ENCODE assay signal across 16 mouse cellular contexts in genomic region chr9:98535763-98536162, GRCm38 (mm10). TPM values are rescaled to one million over a fixed set of nuclear protein-coding genes. Genes with fewer than 3 reads are reported as not detected.
DNase-seq lines count a peak whose midpoint lies in the region; ATAC-seq and TF ChIP-seq lines count a peak whose summit lies in the region.
"Had no signal": no experiment of that assay in that cellular context is flagged by ENCODE, and none has a peak within 500 bp of the region (broad histone marks: within the 10 kb centered on the region; RNA-seq: fewer than 3 reads in every experiment).

No protein-coding gene starts in this region.

- ATAC-seq in hindbrain, postnatal 0 days, result no peak
- no peak for ATAC-seq in midbrain, postnatal 0 days (ENCODE audit: low FRiP score)
- no peak for ATAC-seq in midbrain, embryonic 13.5 days
- ATAC-seq in midbrain, embryonic 16.5 days, result no peak
- ATAC-seq: forebrain, embryonic 13.5 days had no signal

- H3K36me3 ChIP-seq in hindbrain, postnatal 0 days (ENCODE audit: insufficient read depth, low read length), result no peaks in the 10 kb centered on the region
- no peaks in the 10 kb centered on the region for H3K36me3 ChIP-seq in hindbrain, embryonic 10.5 days
- no peaks in the 10 kb centered on the region for H3K36me3 ChIP-seq in midbrain, postnatal 0 days (ENCODE audit: insufficient read depth, low read length)
- no peaks in the 10 kb centered on the region for H3K36me3 ChIP-seq in midbrain, embryonic 13.5 days
- peaks cover 0 to 2% of the 10 kb centered on the region in 2 experiments; a peak in 1 of 4 replicates for H3K36me3 ChIP-seq in MEL (ENCODE audit: control insufficient read depth in 1 of 2, insufficient read depth in 2 of 2, low read length in 2 of 2)
- H3K36me3 ChIP-seq in midbrain, embryonic 16.5 days (ENCODE audit: control insufficient read depth, insufficient read depth, low read length), result no peaks in the 10 kb centered on the region
- H3K36me3 ChIP-seq: embryonic facial prominence, embryonic 13.5 days; neural tube, embryonic 13.5 days; stomach, embryonic 15.5 days had no signal

- no peak for TF ChIP-seq EP300 in MEL (IDR thresholded peaks at IDR 0.05; ENCODE audit: low read depth in 1 of 2, low read length in 2 of 2)

- TF ChIP-seq RAD21 in MEL (IDR thresholded peaks at IDR 0.05; ENCODE audit: low read depth, low read length), result no peak; the same call in none of the 2 replicates

- DNase-seq in hindbrain, postnatal 0 days (ENCODE audit: low spot score), result peak; percentile 21
- DNase-seq in hindbrain, embryonic 10.5 days (ENCODE audit: low spot score), result no peak
- no peak for DNase-seq in midbrain, postnatal 0 days (ENCODE audit: low spot score)
- peak; percentile 40 for DNase-seq in MEL (ENCODE audit: low read depth, low spot score)
- peak; percentile 16 for DNase-seq in mesoderm, embryonic 11.5 days (ENCODE audit: low read depth, low spot score)
- DNase-seq in right cerebral cortex, postnatal 14 days, result no peak
- DNase-seq: cerebellum, adult 2 months; gastrocnemius, postnatal 25 days; kidney, postnatal 36 days; midbrain, embryonic 14.5 days had no signal

- no peak overlapping the region for H3K9ac ChIP-seq in hindbrain, postnatal 0 days (replicated peaks; ENCODE audit: low read length)
- H3K9ac ChIP-seq in midbrain, postnatal 0 days (replicated peaks; ENCODE audit: low read length, poor library complexity, severe bottlenecking), result no peak overlapping the region
- H3K9ac ChIP-seq in midbrain, embryonic 13.5 days (replicated peaks), result no peak overlapping the region
- no peak overlapping the region for H3K9ac ChIP-seq in MEL (ENCODE audit: control insufficient read depth, low read depth, low read length, poor library complexity, severe bottlenecking)
- H3K9ac ChIP-seq in midbrain, embryonic 16.5 days (ENCODE audit: low read depth, low read length), result no peak overlapping the region
- H3K9ac ChIP-seq: embryonic facial prominence, embryonic 13.5 days; forebrain, embryonic 13.5 days; neural tube, embryonic 13.5 days; stomach, embryonic 15.5 days had no signal

- H3K4me2 ChIP-seq in hindbrain, postnatal 0 days (ENCODE audit: low read depth, low read length), result no peak overlapping the region
- no peak overlapping the region for H3K4me2 ChIP-seq in midbrain, postnatal 0 days (ENCODE audit: low read depth, low read length, poor library complexity, severe bottlenecking)
- no peak overlapping the region for H3K4me2 ChIP-seq in midbrain, embryonic 13.5 days (replicated peaks)
- H3K4me2 ChIP-seq in midbrain, embryonic 16.5 days (ENCODE audit: low read length), result no peak overlapping the region
- H3K4me2 ChIP-seq: embryonic facial prominence, embryonic 13.5 days; forebrain, embryonic 13.5 days; neural tube, embryonic 13.5 days; stomach, embryonic 15.5 days had no signal

- no peaks in the 10 kb centered on the region for H3K4me1 ChIP-seq in hindbrain, postnatal 0 days (ENCODE audit: insufficient read depth, low read length)
- H3K4me1 ChIP-seq in hindbrain, embryonic 10.5 days (replicated peaks), result peaks cover 9% of the 10 kb centered on the region
- no peaks in the 10 kb centered on the region for H3K4me1 ChIP-seq in midbrain, postnatal 0 days (ENCODE audit: insufficient read depth, low read length)
- peaks cover 5% of the 10 kb centered on the region for H3K4me1 ChIP-seq in midbrain, embryonic 13.5 days (replicated peaks)
- no peaks in the 10 kb centered on the region for H3K4me1 ChIP-seq in MEL (ENCODE audit: control insufficient read depth in 1 of 2, insufficient read depth in 2 of 2, low read length in 2 of 2)
- H3K4me1 ChIP-seq in midbrain, embryonic 16.5 days (ENCODE audit: control insufficient read depth, insufficient read depth, low read length), result peaks cover 3% of the 10 kb centered on the region; the same call in 1 of the 2 replicates

- no peak for TF ChIP-seq POLR2A in MEL (IDR thresholded peaks at IDR 0.05; ENCODE audit: control insufficient read depth in 1 of 2, insufficient read depth in 1 of 2, low read depth in 1 of 2, low read length in 2 of 2, poor library complexity in 1 of 2)

- H3K79me2 ChIP-seq in MEL (ENCODE audit: control insufficient read depth, insufficient read depth, low read length, poor library complexity), result no peaks in the 10 kb centered on the region

- 0 out of 2 replicates have a peak, but pooled peaks cover 3% of the 10 kb centered on the region for H3K27me3 ChIP-seq in hindbrain, postnatal 0 days (ENCODE audit: insufficient read depth, low read length)
- peaks cover 9% of the 10 kb centered on the region; the same call in 1 of the 2 replicates for H3K27me3 ChIP-seq in hindbrain, embryonic 10.5 days (ENCODE audit: insufficient read depth, poor library complexity, severe bottlenecking)
- H3K27me3 ChIP-seq in midbrain, postnatal 0 days (ENCODE audit: insufficient read depth, low read length), result no peaks in the 10 kb centered on the region
- H3K27me3 ChIP-seq in midbrain, embryonic 13.5 days, result peaks cover 11% of the 10 kb centered on the region; the same call in 1 of the 2 replicates
- no peaks in the 10 kb centered on the region for H3K27me3 ChIP-seq in MEL (ENCODE audit: control insufficient read depth in 1 of 2, insufficient read depth in 2 of 2, low read length in 2 of 2)
- no peaks in the 10 kb centered on the region for H3K27me3 ChIP-seq in midbrain, embryonic 16.5 days (ENCODE audit: control insufficient read depth, insufficient read depth, low read depth, low read length)
- H3K27me3 ChIP-seq: embryonic facial prominence, embryonic 13.5 days; stomach, embryonic 15.5 days had no signal

- H3K9me3 ChIP-seq in hindbrain, postnatal 0 days (ENCODE audit: low read length), result no peaks in the 10 kb centered on the region
- H3K9me3 ChIP-seq in hindbrain, embryonic 10.5 days, result no peaks in the 10 kb centered on the region
- H3K9me3 ChIP-seq in midbrain, postnatal 0 days (ENCODE audit: low read length), result no peaks in the 10 kb centered on the region
- no peaks in the 10 kb centered on the region for H3K9me3 ChIP-seq in midbrain, embryonic 13.5 days
- no peaks in the 10 kb centered on the region for H3K9me3 ChIP-seq in MEL (replicated peaks; ENCODE audit: insufficient read depth, low read length)
- H3K9me3 ChIP-seq in midbrain, embryonic 16.5 days (replicated peaks; ENCODE audit: control insufficient read depth, low read length, poor library complexity, severe bottlenecking), result no peaks in the 10 kb centered on the region
- H3K9me3 ChIP-seq: embryonic facial prominence, embryonic 13.5 days; neural tube, embryonic 13.5 days; stomach, embryonic 15.5 days had no signal

- TF ChIP-seq CTCF in hindbrain, postnatal 0 days (IDR thresholded peaks at IDR 0.05; ENCODE audit: low read depth), result peak; percentile 51; the same call in 1 of the 2 replicates
- peak; percentile 61 for TF ChIP-seq CTCF in midbrain, postnatal 0 days (IDR thresholded peaks at IDR 0.05)
- peak; percentile 46 to 70 (median 56) for TF ChIP-seq CTCF in MEL (IDR thresholded peaks at IDR 0.05 in 2 of 3, conservative IDR thresholded peaks at IDR 0.05 in 1 of 3; ENCODE audit: control insufficient read depth in 1 of 3, insufficient read depth in 1 of 3, low read depth in 2 of 3, low read length in 3 of 3, poor library complexity in 1 of 3, severe bottlenecking in 1 of 3)

- no peak overlapping the region for H3K27ac ChIP-seq in hindbrain, postnatal 0 days
- H3K27ac ChIP-seq in hindbrain, embryonic 10.5 days, result no peak overlapping the region
- H3K27ac ChIP-seq in midbrain, postnatal 0 days (ENCODE audit: low read depth, low read length), result no peak overlapping the region
- no peak overlapping the region for H3K27ac ChIP-seq in midbrain, embryonic 13.5 days
- H3K27ac ChIP-seq in MEL (ENCODE audit: control insufficient read depth, low read depth, low read length), result no peak overlapping the region
- no peak overlapping the region for H3K27ac ChIP-seq in midbrain, embryonic 16.5 days (ENCODE audit: low read length)
- H3K27ac ChIP-seq: embryonic facial prominence, embryonic 13.5 days; forebrain, embryonic 13.5 days; neural tube, embryonic 13.5 days; stomach, embryonic 15.5 days had no signal

- no peak overlapping the region for H3K4me3 ChIP-seq in hindbrain, postnatal 0 days (ENCODE audit: low read length)
- no peak overlapping the region for H3K4me3 ChIP-seq in hindbrain, embryonic 10.5 days
- H3K4me3 ChIP-seq in midbrain, postnatal 0 days (ENCODE audit: low read depth, low read length), result no peak overlapping the region
- H3K4me3 ChIP-seq in midbrain, embryonic 13.5 days (replicated peaks), result no peak overlapping the region
- H3K4me3 ChIP-seq in MEL (ENCODE audit: control insufficient read depth in 1 of 2, insufficient read depth in 1 of 2, low read depth in 2 of 2, low read length in 2 of 2), result no peak overlapping the region
- no peak overlapping the region for H3K4me3 ChIP-seq in midbrain, embryonic 16.5 days (ENCODE audit: low read depth, low read length)
- H3K4me3 ChIP-seq: embryonic facial prominence, embryonic 13.5 days; forebrain, embryonic 13.5 days; neural tube, embryonic 13.5 days; stomach, embryonic 15.5 days had no signal

RNA-seq across cellular contexts. Expression of gene Copb2, which starts 27.8 kb away (rescaled TPM):
- total RNA-seq in hindbrain, postnatal 0 days (2014; rRNA removed), result 66.8 and 67.0 TPM in 2 replicates
- 101 and 103 TPM in 2 replicates for polyA plus RNA-seq in hindbrain, postnatal 0 days (2015; fragmentation: Nextera tagmentation; extraction: Ambion mirVana)
- 149 and 155 TPM in 2 replicates for polyA plus RNA-seq in hindbrain, embryonic 10.5 days (2016; fragmentation: Nextera tagmentation; extraction: Ambion mirVana)
- 67.5 and 85.5 TPM in 2 replicates for total RNA-seq in midbrain, postnatal 0 days (2014; rRNA removed)
- 93.9 and 97.5 TPM in 2 replicates for polyA plus RNA-seq in midbrain, postnatal 0 days (2015; fragmentation: Nextera tagmentation; extraction: Ambion mirVana)
- polyA plus RNA-seq in midbrain, embryonic 13.5 days (2015; fragmentation: Nextera tagmentation; extraction: Ambion mirVana), result 136 and 138 TPM in 2 replicates
- 97.7 and 102 TPM in 2 replicates for total RNA-seq in MEL (2012; rRNA removed)
- polyA plus RNA-seq in MEL (2012; ENCODE audit: insufficient read depth in 1 of 2, insufficient read length in 2 of 2, low read depth in 1 of 2, low replicate concordance in 2 of 2, missing spikeins in 1 of 2), result 10 to 100 TPM; 84.4 to 93.3 TPM
- polyA plus RNA-seq in midbrain, embryonic 16.5 days (2015; fragmentation: Nextera tagmentation; extraction: Ambion mirVana), result 119 and 125 TPM in 2 replicates

RNA-seq across cellular contexts. Expression of gene Rbp2, which starts 49.8 kb away (rescaled TPM):
- 1.4 TPM in 1 of 2 replicates, not detected in the other for total RNA-seq in hindbrain, postnatal 0 days (2014; rRNA removed)
- polyA plus RNA-seq in hindbrain, postnatal 0 days (2015; fragmentation: Nextera tagmentation; extraction: Ambion mirVana), result 1.1 and 1.9 TPM in 2 replicates
- polyA plus RNA-seq in hindbrain, embryonic 10.5 days (2016; fragmentation: Nextera tagmentation; extraction: Ambion mirVana), result 0.77 and 1.0 TPM in 2 replicates
- 1.6 TPM in 1 of 2 replicates, not detected in the other for total RNA-seq in midbrain, postnatal 0 days (2014; rRNA removed)
- polyA plus RNA-seq in midbrain, postnatal 0 days (2015; fragmentation: Nextera tagmentation; extraction: Ambion mirVana), result 0.32 and 0.49 TPM in 2 replicates
- polyA plus RNA-seq in midbrain, embryonic 13.5 days (2015; fragmentation: Nextera tagmentation; extraction: Ambion mirVana), result not detected in 2 replicates
- total RNA-seq in MEL (2012; rRNA removed), result not detected in 2 replicates
- under 1 TPM in 1 of 2 experiments, not detected in 1; 0.11 TPM for polyA plus RNA-seq in MEL (2012; ENCODE audit: insufficient read depth in 1 of 2, insufficient read length in 2 of 2, low read depth in 1 of 2, low replicate concordance in 2 of 2, missing spikeins in 1 of 2)
- polyA plus RNA-seq in midbrain, embryonic 16.5 days (2015; fragmentation: Nextera tagmentation; extraction: Ambion mirVana), result not detected in 2 replicates
- total RNA-seq: gastrocnemius, postnatal 25 days had no signal
- polyA plus RNA-seq: cerebellum, adult 2 months; forebrain, embryonic 13.5 days; midbrain, embryonic 14.5 days had no signal

Comparison
In these comparisons a context has a peak if more than half of its experiments do, and no peak if none do; other contexts are left out.
1. DNase-seq: peak in hindbrain, postnatal 0 days (single experiment), MEL (single experiment) and mesoderm, embryonic 11.5 days (single experiment); none in hindbrain, embryonic 10.5 days (single experiment), midbrain, postnatal 0 days (single experiment) and right cerebral cortex, postnatal 14 days (single experiment).
2. Peak in every context shown above with its lines, with median percentiles within 50 percentile points of each other: CTCF ChIP-seq.